Mouse (Mus musculus) E14TG2a.4 (cell line): ENCODE results near the gene Ugt1a2.

Experiments used
- CTCF ChIP-seq: conservative IDR thresholded peaks from 2 replicates; pipeline ENCODE4 v1.5.1; 2014; ENCODE audit warnings: low read length
- NANOG ChIP-seq: IDR thresholded peaks from 2 replicates; pipeline ENCODE4 v1.6.1; 2014; ENCODE audit warnings: borderline replicate concordance, low read length, mixed read lengths
- POU5F1 ChIP-seq: IDR thresholded peaks from 2 replicates; pipeline ENCODE4 v1.6.1; 2014; ENCODE audit warnings: low read length, borderline replicate concordance

- TF ChIP-seq CTCF: no peak
- TF ChIP-seq NANOG: 0 out of 2 replicates have a peak, but pooled peaks have one; percentile 4
- TF ChIP-seq POU5F1: no peak
Measured at GRCm38 (mm10) chr1:88212341-88213045, 12.1 kb downstream of the Ugt1a2 start.
